Mouse (Mus musculus) intestine, postnatal 0 days (tissue): Measurements from ENCODE around the gene Tle6. TPM values are rescaled to one million over a fixed set of nuclear protein-coding genes. Genes with fewer than 3 reads are reported as not detected.
A peak's percentile ranks its signal among the peaks of the same experiment; 100 is the strongest.

Source experiments
- ATAC-seq: fragments of 200-750 bp; cut with Nextera tagmentation; 2 replicates; pipeline ENCODE4 v1.8.0; 2017; ENCODE audit warnings: mild to moderate bottlenecking, moderate TSS enrichment, moderate library complexity
- H3K27ac ChIP-seq: fragments of 300-500 bp; sonication (generic); 2 replicates; pipeline ENCODE4 v1.5.1; 2014; ENCODE audit warnings: mild to moderate bottlenecking, low read depth, low read length, moderate library complexity
- H3K27me3 ChIP-seq: fragments of 300-500 bp; sonication (generic); replicated peaks from 2 replicates; pipeline ENCODE4 v1.6.1; 2014; ENCODE audit warnings: low read length, mixed read lengths; ENCODE audit not compliant: control insufficient read depth, insufficient read depth
- H3K36me3 ChIP-seq: fragments of 300-500 bp; sonication (generic); 2 replicates; pipeline ENCODE4 v1.6.1; 2014; ENCODE audit warnings: mild to moderate bottlenecking, moderate library complexity; ENCODE audit not compliant: control insufficient read depth, insufficient read depth
- H3K4me1 ChIP-seq: fragments of 300-500 bp; sonication (generic); replicated peaks from 2 replicates; pipeline ENCODE4 v1.6.1; 2014; ENCODE audit warnings: antibody characterized with exemption, low read length, mixed read lengths; ENCODE audit not compliant: control insufficient read depth, insufficient read depth
- H3K4me2 ChIP-seq: fragments of 300-500 bp; sonication (generic); replicated peaks from 2 replicates; pipeline ENCODE4 v1.6.1; 2014; ENCODE audit warnings: low read depth, mild to moderate bottlenecking, moderate library complexity
- H3K4me3 ChIP-seq: fragments of 300-500 bp; sonication (generic); 2 replicates; pipeline ENCODE4 v1.5.1; 2014; ENCODE audit warnings: low read depth, low read length
- H3K9ac ChIP-seq: fragments of 300-500 bp; sonication (generic); 2 replicates; pipeline ENCODE4 v1.6.1; 2014; ENCODE audit warnings: mild to moderate bottlenecking, low read depth, low read length
- H3K9me3 ChIP-seq: fragments of 300-500 bp; sonication (generic); 2 replicates; pipeline ENCODE4 v1.6.1; 2016; ENCODE audit warnings: mixed run types; ENCODE audit not compliant: control insufficient read depth
- CTCF ChIP-seq: sonication (generic); IDR thresholded peaks from 2 replicates; pipeline ENCODE4 v1.5.1; 2016; ENCODE audit warnings: low read depth, mild to moderate bottlenecking, control low read depth, antibody characterized with exemption, moderate library complexity
- WGBS: fragments of 180-500 bp; shearing (Covaris S2); extraction: QIAGEN DNeasy Blood & Tissue Kit; methylation state at CpG from one replicate; pipeline ENCODE4 v1.1.7; 2014; 5-methylcytosine and 5-hydroxymethylcytosine counted together
- polyA plus RNA-seq: library from polyadenylated mRNA; unstranded; fragments of >200 nt; fragmentation: Nextera tagmentation; extraction: Ambion mirVana; gene quantifications from 2 replicates; pipeline ENCODE4 v1.2.1, GENCODE M21; 2015

Gene Tle6
- polyA plus RNA-seq, 1 experiment from 2014 or later: 3.9 TPM

GRCm38 (mm10) chr10:81575208-81575631 lies 25.7 kb downstream of the Tle6 start:
- H3K9ac ChIP-seq: peak overlapping the region; percentile 35; the same call in 1 of the 2 replicates
- no peak for TF ChIP-seq CTCF
- H3K36me3 ChIP-seq: no peaks in the 10 kb centered on the region
- no peaks in the 10 kb centered on the region for H3K9me3 ChIP-seq
- peaks cover 10% of the 10 kb centered on the region; the same call in 1 of the 2 replicates for H3K27me3 ChIP-seq
- peak overlapping the region; percentile 89 for H3K4me2 ChIP-seq
- peaks cover 7% of the 10 kb centered on the region for H3K4me1 ChIP-seq
- ATAC-seq: no peak
- no peak overlapping the region for H3K27ac ChIP-seq
- peak overlapping the region; percentile 48 for H3K4me3 ChIP-seq
- 2% methylated on average over 19 of the region's 30 CpGs for WGBS

- WGBS: 25% methylated on average over 10 of the region's 10 CpGs
- TF ChIP-seq CTCF: peak; percentile 34
- Histone ChIP-seq H3K36me3 (no peaks in the 10 kb centered on the region), H3K4me1 (peaks cover 7% of the 10 kb centered on the region), H3K27ac (no peak within 1 kb of the TSS), H3K4me2 (peak within 1 kb of the TSS; percentile 89), H3K9me3 (no peaks in the 10 kb centered on the region), H3K9ac (peak within 1 kb of the TSS; percentile 35; the same call in 1 of the 2 replicates), H3K4me3 (peak within 1 kb of the TSS; percentile 48), H3K27me3 (peaks cover 10% of the 10 kb centered on the region; the same call in 1 of the 2 replicates)
- ATAC-seq: no peak
These were observed 26.5 kb downstream of the Tle6 start, which contains the start of gene Tle2 for GRCm38 (mm10) chr10:81574081-81575056. Gene Tle2, plus strand, starts transcription at chr10:81574561.

GRCm38 (mm10) chr10:81572975-81573374 lies 27.9 kb downstream of the Tle6 start:
- no peak overlapping the region for H3K27ac ChIP-seq
- no peak overlapping the region for H3K9ac ChIP-seq
- peaks cover 10% of the 10 kb centered on the region; the same call in 1 of the 2 replicates for H3K27me3 ChIP-seq
- ATAC-seq: no peak
- peaks cover 9% of the 10 kb centered on the region for H3K4me1 ChIP-seq
- H3K4me2 ChIP-seq: peak overlapping the region; percentile 93
- no peak for TF ChIP-seq CTCF
- no peak overlapping the region for H3K4me3 ChIP-seq
- WGBS: 31% methylated on average over 9 of the region's 9 CpGs
- H3K36me3 ChIP-seq: no peaks in the 10 kb centered on the region
- no peaks in the 10 kb centered on the region for H3K9me3 ChIP-seq

GRCm38 (mm10) chr10:81572133-81572671 lies 28.7 kb downstream of the Tle6 start:
- 0 out of 2 replicates have a peak, but pooled peaks have one; percentile 0 for ATAC-seq
- H3K9ac ChIP-seq: no peak overlapping the region
- H3K4me2 ChIP-seq: peak overlapping the region; percentile 93
- peaks cover 10% of the 10 kb centered on the region; the same call in 1 of the 2 replicates for H3K27me3 ChIP-seq
- H3K4me1 ChIP-seq: peaks cover 9% of the 10 kb centered on the region
- 14% methylated on average over 9 of the region's 9 CpGs for WGBS
- no peak for TF ChIP-seq CTCF
- H3K9me3 ChIP-seq: no peaks in the 10 kb centered on the region
- no peak overlapping the region for H3K27ac ChIP-seq
- H3K4me3 ChIP-seq: peak overlapping the region; percentile 50
- H3K36me3 ChIP-seq: no peaks in the 10 kb centered on the region

GRCm38 (mm10) chr10:81571501-81571876 lies 29.4 kb downstream of the Tle6 start:
- Histone ChIP-seq H3K27ac (peak overlapping the region; percentile 54), H3K4me2 (peak overlapping the region; percentile 93), H3K36me3 (peaks cover 5% of the 10 kb centered on the region), H3K27me3 (peaks cover 10% of the 10 kb centered on the region; the same call in 1 of the 2 replicates), H3K4me1 (peaks cover 9% of the 10 kb centered on the region), H3K9me3 (no peaks in the 10 kb centered on the region), H3K4me3 (peak overlapping the region; percentile 50), H3K9ac (0 out of 2 replicates have a peak overlapping the region, but pooled peaks have one; percentile 7)
- WGBS: under 1% methylated on average over 18 of the region's 18 CpGs
- ATAC-seq: peak; percentile 82
- TF ChIP-seq CTCF: no peak
